Mouse (Mus musculus) liver, adult 2 months (tissue): ENCODE data around the gene Ceacam1.
"Not testable (repeated sequence)": the region's sequence is repeated elsewhere in the genome, so short reads cannot be mapped to it uniquely, and the experiment has no call there.

Experiments
- CTCF ChIP-seq: fragments of 200-500 bp; IDR thresholded peaks from 2 replicates; pipeline ENCODE4 v1.5.1; 2011; ENCODE audit warnings: low read depth, low read length, control low read depth
- POLR2A ChIP-seq: fragments of 200-500 bp; IDR thresholded peaks from 2 replicates; pipeline ENCODE4 v1.6.1; 2011; ENCODE audit warnings: low read length, control low read depth; ENCODE audit not compliant: insufficient read depth; ENCODE audit errors: extremely low read depth

GRCm38 (mm10) chr7:25480791-25481190 is 3.4 kb upstream of the Ceacam1 start:
- peak; percentile 51 for TF ChIP-seq CTCF
- not testable (repeated sequence) for TF ChIP-seq POLR2A
